Mouse (Mus musculus) c-Kit-positive CD71-positive TER-119-positive erythroid progenitor cells, embryonic 14.5 days (primary cell): ENCODE results near the gene Ell.

Experiments used
- DNase-seq: peaks from one replicate; pipeline ENCODE4 v3.0.0-alpha.2; 2013; ENCODE audit warnings: low spot score

Gene Ell

DNA sequence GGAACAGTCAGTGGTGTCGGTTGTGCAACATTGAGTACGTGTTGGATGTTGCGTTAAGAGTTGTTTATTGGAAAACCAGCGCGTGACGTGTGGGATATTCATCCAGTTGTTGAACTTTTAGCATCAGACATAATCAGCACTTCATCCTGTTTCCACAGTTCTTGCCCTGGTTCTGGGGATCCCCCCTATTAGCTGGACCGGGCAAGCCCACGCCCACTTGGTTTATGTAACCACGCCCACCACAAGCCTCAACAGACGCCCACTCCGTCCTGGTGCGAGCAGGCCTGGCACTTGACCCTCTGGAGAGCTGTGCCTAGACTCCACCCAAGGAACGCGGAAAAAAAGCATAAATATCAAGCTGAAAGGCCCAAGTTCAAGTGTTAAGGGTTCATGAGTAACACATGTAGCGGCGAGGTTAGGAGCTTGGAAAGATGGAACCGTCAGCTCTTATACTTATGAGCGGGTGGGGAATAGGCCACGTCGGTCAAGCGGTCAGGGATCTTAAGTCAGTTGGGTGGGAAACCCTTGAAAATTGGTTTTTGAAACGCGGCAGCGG lies 1.2 kb upstream of the Ell start:
- DNase-seq, result no peak

DNA sequence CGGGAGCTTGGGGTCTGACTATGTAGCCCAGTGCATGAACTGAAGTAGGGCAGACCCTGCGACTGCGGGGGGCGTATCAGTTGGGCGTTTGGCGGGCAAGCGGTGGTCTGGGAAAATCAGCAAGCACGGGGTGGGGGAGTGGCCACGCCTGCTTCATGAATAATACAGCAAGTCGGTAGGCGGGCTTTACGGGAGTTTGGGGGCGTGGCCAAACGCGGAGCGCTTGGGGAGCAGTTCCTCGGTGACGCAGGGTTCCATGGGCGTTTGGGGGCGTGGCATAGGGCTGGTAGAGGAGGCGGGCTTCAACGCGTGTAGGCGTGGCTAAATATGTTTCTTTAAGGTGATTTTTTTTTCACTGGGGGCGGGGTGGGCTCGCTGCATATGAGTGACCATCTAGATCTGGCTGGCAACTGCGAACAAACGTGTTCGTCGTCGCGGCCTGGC lies 602 bp upstream of the Ell start:
- DNase-seq, result peak; percentile 100

DNA sequence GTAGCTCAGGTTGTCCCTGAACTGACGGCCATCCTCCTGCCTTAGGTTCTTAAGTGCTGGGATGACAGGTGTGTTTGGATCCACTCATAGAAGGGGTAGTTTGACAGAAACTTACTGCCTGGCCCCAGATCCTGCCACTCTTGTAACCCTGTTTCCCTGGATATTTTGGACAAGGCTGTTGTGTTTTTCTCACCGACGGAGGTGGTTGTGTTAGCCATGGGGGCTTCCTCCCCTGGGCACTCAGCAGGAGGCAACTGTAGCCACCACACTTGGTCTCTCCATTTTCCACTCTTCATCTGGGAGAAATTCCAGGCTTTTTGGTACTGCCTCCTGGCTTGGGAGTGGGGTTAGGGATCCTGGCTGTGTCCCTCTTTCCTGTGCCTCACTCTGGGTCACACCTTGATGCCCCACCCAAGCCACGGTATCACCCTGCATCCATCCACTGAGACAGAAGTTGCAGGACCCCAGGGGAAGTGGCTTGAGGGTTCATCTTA lies 803 bp downstream of the Ell start:
- no peak for DNase-seq

DNA sequence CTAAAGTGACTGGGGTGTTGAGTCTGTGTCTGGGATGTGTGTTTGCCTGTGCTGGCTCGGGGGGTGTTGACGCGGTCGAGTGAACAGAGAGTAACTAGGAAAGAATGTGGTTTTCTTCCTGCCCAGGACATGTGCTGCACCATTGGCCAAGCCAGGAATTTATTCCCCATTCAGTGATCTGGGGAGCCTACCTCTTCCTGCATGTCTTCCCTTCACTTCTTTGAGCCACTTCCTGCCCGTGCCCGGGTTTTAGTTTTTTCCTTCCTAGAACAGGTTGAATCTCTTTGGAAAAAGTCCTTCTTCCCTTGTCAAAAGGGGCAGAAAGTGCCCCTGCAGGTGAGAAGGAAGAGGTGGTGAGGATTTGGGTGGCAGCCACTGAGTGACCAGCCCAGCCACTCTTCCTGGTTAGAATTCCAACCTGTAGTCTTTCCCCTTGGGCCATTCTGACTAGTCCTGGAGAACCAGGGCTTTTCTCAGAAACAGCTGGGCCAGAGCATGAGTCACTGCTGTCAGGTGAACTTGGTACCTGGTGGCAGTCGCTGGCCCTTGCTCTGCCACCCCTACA lies 1.3 kb downstream of the Ell start:
- no peak for DNase-seq

DNA sequence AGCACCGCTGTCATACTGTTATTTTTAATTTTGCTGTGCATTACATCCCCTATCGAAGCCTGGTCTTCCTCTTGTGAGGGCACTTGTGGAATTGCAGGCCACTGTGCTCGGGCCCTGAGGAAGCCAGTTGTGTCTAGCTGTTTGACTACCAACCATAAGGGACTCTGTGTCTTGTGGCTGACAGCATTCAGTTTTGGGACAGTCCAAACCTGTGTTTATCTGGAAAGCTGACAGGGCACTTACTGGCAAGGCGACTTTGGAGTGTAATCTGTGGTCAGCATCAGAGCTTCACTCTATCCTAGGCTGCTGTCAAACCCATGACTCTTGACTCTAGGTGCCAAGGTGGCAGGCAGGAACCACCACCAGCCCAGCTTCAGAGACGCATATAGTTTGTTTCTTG lies 1.8 kb downstream of the Ell start:
- DNase-seq, result no peak

DNA sequence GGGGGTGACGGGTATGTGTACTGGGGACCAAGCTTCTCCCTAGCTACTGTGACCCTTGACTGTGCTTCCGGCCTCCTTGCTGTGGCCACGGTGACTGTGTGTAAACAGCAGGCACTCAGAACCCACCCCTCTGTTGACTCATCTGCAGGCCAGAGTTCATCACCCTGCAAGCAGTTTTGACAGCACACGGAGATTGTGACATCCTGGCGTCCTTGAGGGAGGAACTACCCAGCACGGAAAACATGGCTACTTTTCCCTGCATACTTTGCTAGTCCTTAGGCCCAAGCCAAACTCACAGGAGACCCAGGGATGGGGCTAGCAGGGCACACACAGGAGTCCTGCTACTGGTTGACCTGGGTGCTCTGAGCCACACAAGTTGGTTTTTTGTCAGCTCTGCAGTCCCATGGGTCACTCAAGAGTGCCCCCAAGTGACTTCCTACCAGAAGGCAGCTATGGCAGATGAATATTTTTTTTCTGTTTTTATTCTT lies 5.0 kb downstream of the Ell start:
- DNase-seq, result no peak

DNA sequence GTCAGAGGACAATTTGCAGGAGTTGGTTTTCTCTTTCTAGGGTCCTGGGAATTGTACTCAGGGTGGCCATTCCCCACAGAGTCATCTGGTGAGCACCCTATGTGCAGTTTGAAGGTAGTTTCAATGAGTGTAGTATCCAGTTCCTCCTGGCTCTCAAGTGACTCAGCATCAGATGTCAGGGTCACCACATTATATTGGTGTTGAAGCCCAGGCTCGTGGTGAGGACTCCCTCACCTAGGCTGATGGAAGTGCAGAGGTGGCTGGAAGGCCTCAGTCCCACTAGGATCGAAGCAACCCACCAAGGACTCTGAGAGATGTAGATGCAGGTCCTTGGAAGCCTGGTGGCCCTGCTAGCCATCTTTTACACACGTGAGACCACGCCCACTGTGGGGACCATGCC lies 7.2 kb downstream of the Ell start:
- DNase-seq, result no peak

DNA sequence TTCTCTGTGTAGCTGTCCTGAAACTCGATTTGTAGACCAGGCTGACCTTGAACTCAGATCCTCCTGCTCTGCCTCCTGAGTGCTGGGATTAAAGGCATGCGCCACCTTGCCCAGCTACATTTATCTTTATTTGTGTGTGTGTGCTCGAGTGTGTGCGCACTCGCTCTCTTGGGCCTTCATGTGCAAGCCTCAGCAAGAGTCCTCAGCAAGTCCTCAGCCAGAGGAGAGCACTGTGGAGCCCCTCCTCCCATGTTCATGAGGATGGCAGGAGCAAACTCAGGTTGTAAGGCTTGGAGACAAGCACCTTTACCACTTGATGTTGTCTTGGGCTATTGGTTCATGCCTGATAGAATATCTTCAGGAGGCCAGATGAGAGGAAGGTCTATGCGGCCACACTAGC lies 8.5 kb downstream of the Ell start:
- no peak for DNase-seq

DNA sequence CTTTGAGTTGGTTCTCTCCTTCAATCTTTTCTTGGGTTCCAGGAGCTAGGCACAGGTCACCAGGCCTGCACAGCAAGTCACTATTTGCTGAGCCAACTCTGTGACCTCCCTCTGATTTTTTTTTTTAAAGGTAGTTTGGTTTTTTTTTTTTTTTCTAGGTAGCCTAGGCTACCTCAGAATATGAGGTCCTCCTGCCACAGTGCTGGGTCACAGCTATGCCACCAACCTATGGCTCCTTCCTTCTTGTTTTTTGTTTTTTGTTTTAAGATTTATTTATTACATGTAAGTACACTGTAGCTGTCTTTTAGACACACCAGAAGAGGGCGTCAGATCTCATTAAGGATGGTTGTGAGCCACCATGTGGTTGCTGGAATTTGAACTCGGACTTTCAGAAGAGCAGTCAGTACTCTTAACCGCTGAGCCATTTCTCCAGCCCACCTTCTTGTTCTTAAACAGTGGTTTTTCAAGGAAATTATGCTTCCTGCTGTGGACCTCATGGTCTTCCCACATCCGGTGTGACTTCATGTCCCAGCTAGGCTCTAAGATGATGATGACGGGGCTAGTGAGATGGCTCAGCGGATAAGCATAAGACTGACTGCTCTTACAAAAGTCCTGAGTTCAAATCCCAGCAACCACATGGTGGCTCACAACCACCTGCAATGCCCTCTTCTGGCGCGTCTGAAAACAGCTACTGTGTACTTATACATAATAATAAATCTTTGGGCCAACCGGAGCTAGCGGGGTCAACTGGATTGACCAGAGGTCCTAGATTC lies 10.3 kb downstream of the Ell start:
- DNase-seq, result no peak

DNA sequence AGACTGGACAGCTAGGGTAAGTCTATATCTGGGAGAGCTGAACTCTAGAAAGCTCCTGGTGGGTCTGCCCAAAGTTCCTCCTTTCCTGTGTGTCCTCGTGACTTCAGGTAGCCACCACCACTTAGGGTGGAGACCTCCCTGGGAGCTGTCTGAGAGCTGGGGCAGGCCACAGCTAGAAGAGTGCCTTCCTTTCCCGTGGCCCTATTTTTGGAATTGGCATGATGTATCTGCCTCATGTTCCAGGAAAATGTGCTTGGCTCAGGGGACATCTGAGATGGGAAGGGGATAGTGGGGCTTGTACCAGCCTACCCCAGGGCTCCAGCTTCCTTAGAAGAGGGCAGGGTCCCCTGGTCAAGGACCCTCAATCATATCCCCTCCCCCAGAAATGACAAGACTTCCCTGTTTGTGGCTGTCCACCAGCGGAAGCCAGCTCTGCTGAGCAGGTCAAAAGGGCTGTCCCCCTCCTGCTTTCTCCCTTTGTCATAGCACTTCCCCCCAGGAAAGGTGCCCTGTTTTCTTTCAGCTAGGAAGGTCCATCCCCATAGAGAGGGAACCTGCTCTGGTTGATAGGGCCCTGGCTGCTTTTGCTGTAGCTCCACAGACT lies 12.4 kb downstream of the Ell start:
- no peak for DNase-seq

DNA sequence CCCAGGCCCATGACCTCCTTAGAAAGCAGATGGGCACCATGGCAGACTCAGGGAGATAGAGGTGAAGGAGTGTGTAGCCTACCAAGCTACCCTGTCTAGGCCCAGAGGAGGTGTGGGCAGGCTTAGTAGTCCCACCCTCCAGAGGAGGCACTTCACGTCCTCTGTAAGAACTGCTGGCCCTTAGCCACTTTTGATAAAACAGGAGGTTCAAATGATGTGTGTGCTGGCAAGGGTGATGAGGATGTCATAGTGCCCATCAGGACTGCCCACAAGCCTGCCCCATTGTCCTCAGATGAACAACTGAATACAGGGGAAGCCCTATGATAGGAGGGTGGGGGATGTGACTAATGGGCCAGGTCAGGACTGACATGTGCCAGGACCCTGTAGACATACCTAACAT lies 13.6 kb downstream of the Ell start:
- DNase-seq, result no peak

DNA sequence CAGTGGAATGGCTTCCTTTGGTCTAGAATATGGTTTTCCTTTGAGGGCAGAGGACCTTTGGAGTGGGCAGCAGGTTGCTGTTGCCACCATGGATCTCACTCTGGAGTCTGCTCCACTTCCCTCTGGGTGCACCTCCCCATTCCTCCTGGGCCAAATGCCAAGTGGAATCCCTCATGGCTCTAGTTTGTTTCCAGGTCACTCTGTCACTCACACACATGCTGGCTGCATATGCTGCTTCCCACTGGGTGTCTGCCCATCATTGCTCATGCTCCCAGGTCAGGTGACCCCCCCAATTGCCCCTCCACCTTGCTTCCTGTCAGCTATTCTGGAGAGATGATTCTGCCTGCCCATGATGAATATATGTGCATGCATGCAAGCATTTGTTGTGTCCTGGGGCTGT lies 14.5 kb downstream of the Ell start:
- no peak for DNase-seq

DNA sequence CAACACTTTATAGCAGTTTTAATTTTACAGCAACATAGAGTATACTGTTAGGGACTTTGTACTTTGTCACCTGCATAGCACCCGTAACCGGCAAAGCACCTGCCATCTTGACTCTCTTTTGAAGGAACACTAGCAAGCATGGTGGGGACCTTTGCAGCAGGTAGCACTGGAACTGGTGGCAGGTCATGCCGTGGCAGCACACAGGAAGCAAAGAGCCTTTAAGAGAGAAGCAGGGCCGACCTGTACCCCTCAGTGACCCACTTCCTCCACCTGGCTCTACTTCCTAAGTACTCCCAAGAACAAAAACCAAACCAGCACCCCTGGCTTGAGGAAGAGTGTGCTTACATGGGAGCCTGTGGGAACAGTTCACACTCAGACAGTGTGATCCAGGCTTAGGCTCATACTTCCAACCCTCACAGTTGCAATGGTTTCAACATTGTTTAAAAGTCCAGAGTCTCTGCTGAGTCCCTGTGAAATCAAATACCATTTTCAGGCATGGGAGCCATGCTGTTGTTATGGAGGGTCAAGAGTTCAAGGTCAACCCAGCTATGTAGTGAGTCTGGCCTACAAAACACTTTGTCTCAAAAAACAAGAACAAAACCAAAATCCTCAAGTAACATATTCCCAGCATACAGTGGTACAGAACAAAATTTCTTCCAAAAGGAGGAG lies 16.0 kb downstream of the Ell start:
- DNase-seq, result no peak

DNA sequence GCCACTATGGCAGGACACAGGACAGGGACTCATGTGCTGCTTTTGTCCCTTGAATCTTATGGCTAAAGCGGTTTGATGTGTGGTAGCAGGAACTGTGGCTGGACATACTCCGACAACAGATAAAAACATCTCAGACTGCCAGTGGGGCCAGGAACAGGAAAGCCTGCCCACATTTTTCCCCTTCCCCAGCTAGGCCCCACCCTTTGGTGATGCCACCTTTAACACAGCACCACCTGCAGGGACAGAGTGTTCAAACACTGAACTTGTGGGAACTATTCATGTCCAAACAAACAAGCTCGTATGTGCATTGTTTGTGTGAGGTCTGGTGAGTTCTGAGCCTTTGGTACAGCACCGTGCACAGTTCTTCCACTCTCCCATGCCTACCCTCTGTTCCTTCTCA lies 19.1 kb downstream of the Ell start:
- no peak for DNase-seq

DNA sequence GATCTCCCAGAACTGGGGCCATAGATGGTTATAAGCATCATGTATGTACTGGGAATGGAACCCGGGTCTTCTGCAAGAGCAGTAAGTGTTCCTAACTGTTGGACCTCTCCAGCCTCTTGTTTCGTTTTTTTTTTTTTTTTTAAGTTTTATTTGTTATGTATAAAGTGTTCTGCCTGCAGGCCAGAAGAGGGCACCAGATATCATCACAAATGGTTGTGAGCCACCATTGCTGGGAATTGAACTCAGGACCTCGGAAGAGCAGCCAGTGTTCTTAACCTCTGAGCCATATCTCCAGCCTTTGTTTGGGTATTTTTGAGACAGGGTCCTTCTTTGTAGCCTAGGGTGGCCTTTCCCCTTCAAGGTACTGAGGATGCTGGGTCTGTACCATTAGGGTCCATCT lies 19.7 kb downstream of the Ell start:
- no peak for DNase-seq

DNA sequence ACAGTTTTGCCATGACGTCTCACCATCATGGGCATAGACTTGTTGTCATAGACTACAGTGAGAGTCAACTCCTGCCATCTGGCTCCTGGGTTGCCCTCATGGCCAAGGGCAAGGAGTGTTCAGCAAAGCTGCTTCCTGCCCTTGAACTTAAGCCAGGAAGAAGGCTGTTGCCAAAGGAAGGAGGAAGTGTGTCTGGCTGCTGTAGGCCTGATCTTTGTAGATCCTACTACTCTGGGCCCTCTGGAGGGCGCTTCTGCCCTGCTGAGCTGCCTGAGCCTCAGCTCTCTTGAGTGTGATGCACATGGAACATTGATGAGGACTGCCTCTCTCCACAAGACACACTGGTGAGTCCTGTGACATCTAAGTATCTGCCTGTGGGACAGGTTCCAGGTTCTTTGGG lies 20.8 kb downstream of the Ell start:
- DNase-seq, result no peak

DNA sequence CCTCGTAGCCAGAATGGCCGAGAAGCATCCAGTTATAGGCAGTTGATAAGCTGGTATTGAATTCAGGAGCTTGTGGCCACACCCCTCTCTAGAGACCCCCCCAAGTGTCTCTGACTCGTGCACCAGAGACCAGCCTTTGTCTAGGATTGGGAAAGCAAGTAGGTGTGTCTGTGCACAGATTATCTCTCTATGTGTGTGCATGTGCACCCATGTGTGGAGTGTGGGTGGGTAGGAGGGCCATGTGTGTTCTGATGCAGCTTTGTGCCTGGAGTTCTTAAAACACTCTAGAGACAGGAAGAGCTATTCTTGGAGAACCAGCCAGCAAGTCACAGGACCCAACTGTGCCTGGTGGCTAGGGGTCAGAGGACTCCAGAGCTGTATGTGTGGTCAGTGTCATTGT lies 21.3 kb downstream of the Ell start:
- DNase-seq, result no peak

DNA sequence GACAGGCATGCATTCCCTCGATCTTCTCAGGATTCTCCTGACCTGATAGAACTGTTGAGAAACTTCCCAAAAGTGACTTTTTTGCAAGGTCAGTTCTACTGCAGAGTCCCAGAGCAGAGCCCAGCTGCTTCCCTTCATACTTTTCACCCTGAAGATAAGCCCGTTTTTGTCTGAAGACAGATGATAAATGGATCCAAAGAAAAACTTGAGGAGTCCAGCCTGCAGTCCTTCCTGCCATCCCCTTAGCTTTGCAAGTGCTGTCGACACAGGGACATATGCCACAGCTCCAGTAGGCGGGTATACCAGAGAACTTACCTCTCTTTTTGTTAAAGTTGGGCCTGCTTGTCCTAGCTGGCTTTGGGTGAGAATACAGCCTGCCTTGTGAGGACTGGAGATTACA lies 22.1 kb downstream of the Ell start:
- DNase-seq, result no peak

DNA sequence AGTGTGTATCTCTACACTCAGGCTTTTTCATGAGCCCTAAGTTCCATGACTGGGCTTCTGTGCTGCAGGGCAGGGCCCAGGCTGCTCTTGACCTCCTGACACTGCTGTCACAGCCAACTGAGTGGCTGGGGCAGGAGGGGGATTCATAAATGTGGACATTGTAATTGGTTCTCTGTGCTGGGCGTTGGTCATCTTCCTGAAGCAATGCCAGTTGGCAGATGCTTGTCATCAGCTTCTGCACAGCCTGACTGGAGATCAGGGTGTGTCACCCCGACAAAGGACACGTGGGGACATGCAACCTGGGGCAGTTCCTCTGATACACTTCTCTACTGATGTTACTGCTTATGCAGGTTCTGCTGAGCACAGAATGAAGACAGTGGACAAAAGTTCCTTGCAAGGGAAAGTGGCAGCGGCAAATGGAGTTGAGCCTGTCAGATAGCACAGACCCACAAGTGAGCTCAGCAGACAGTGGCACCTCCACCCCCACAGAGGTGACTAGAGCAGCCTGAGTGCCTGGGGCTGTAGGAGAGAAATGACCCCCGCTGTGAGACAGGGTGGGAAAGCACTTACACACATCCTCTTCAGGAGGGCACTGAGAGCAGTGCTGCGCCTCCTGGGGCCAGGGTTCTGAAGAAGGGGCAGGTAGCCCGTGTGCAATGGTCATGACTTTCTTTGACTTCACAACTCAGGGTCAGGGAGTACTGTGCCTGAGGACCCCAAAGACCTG lies 22.7 kb downstream of the Ell start:
- no peak for DNase-seq

DNA sequence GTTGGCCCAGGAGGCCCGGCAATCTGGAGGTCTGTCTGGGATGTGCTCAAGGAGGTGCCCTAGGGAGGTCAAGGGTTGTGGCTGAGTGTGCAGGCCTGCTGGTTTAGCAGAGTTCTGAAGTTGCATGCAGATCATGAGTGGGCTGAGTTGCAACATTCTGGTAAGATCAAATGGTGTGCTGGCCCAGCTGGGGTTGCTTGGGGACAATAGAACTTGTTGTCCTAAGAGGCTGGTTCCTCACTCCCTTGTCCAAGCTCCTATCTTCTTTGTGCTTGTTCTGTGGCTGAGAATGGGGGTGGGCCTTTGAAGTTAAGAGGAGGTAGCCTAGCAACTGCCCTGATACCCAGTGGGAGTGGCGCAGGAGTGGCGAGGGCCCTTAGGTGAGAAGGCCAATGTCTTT lies 23.5 kb downstream of the Ell start:
- DNase-seq, result no peak

DNA sequence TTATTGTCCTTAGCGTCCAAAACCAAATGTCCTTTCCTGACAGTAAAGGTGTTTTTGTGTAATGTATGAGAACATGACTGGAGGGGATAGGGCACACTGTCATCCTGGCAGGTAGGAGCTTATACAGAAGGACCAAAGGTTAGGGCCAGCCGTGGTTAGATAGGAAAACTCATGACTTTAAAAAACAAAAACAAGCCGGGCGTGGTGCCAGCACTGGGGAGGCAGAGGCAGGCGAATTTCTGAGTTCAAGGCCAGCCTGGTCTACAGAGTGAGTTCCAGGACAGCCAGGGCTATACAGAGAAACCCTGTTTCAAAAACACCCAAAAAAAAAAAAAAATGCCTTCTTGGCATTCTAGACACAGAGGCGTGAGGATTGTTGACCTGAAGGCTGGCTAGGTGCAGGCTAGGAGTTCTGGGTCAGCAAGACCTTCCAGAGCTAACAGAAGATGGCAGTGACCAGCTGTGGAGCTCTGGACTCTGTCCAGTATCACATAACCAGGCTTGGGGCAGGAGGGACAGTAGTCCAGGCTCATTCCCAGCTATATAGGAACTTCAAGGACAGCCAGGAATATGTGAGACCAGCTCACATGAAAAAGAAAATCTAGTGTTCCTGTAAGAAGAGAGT lies 24.6 kb downstream of the Ell start:
- DNase-seq, result no peak
